Mouse (Mus musculus): ENCODE measurements at regions not wholly inside any gene's neighbourhood (a gene's known extent, or its start where the extent isn't known, plus 50 kb on each side); places are given as distances from the start of the nearest gene placed in this dataset.

DNA sequence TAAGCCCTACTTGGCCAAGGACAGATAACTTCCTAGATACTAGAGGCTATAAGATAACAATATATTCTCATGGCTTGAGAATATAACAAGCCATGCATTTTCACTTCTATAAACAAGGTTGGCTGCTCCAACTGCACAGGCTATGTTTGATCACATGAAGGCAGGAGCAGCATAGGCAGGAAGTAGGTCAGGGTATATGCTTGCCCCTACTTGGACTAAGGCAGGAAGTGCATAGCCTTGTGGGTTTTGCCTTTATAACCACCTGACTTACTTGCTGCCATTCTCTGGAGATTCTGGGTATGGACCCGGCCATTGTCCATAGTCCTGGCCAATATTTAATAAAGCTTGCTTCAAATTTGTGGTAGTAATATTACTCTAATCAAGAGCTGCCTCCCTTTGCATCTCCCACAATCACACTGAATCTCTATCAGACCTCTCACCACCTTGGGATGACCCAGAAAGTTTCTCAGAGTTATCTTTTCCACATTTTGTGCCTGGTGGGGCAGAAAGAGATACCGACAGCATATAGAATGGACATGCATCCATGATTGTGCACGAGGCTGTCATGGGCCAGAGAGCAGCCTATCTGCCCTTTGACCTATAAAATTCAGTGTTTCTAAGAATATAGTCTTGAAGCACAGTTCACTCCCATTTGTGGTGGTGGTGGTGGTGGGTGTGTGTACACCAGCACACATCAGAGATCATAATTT lies 193.7 kb upstream of the Klf3 start:
- no peak for DNase-seq (ENCODE audit: low spot score)

DNA sequence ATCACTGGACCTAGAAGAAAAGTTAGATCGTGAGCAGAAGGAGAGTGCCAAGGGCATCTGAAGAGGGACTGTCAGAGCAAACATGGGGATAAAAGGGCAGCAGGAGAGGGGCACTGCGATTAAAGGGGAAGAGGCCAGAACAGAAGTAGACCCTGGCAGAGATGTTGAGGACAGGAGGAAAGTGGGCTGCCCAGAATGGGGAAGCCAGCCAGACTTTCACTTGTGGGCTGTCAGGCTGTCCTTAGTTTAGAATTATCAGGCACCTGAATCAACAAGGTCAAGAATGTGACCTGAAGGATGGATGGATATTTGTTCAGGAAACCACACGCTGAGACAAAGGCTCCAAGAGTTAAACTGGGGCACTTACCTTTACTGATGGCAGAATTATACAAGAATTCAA lies 193.0 kb upstream of the Klf3 start:
- DNase-seq (ENCODE audit: low spot score) = no peak

DNA sequence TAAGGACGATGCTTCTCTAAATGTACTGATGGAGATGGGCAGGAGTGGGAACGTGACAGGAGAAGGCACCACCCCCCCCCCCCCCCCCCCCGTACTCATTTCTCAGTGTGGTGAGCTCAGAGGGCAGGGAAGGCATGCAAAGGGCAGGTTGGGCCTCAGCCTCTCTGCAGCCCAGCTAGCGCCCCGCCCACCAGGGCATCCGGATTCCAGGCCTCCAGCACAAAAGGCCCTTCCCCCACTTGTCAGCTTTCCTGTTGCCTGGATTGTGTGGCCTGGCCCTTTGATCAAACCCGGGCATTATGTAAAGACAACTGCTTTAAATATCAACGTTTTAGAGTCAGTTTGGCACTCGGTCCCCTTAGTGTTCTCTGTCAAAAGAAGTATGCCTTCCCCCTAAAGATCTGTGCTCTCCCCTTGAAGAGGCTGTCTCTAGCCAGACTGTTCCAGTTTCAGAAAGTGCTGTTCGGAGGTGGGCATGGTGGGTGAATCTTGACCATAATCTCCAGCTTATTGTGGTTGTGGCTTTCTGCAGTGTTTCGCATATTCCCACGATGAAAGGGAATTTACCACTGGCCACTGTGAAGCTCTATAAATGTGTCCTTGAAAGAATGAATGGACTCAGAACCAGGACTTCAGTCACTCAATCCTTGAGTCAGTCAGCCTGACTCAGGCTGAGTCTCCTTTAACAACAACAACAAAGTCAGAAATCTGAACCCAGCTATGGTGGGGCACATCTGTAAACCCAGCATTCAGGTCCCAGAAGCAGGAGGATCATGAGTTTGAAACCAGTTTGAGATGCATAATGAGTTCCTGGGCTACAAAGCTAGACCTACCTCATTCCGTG lies 192.4 kb upstream of the Klf3 start:
- DNase-seq (ENCODE audit: low spot score) = peak; percentile 81

DNA sequence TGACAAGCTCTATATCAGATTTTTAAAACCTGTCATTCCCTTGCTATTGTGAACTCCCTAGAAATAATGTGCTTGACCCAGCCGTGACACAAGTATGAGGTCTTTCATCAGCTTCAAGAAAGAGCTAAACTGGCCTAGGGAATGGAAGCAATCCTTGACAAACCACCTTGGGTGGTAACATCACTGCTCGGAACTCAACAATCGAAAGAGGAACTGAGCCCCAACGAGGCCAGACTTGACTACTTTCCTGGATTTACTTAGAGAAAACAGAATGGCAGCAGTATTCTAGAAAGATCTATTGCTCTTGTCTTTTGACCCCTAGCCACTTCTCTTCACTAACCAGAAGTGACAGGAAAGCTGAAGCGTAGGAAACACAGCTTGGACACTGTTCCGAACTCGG lies 191.2 kb upstream of the Klf3 start:
- DNase-seq (ENCODE audit: low spot score) = no peak

DNA sequence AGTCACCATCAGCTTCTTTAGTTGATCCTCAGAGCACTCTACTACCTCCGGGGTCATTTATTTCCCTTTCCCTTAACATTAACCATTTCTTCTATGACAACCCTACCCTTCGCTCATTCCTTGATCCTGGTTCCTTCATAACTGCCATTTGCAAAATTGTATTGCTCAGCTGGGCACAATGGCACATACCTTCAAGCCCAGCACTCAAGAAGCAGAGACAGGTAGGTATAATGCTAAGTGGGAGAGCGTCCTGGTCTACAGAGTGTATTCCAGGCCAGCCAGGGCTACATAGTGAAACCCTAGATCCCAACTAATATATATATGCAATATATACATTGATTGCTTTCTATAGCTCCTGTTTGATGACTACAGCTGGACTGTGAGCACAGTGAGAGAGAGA lies 189.5 kb upstream of the Klf3 start:
- no peak for DNase-seq (ENCODE audit: low spot score)

DNA sequence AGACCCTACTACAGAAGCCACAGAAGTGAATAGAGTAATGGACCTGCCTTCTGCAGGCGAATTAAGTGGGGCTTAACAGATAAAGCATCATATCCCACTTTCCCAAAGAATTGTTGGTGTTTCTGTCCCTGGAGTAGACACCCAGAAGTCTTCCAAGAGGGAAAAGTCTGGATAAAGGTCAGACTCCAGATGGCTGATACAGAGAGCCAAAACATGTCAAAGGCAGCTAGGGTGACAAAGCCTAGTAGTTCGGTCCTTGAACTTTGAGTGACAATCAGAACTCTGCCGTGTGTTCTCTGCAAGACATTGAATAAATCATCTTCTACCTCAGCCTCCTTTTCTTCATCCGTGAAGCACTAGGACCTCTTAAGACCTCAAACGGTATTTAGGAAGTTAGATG lies 185.1 kb upstream of the Klf3 start:
- no peak for DNase-seq (ENCODE audit: low spot score)

DNA sequence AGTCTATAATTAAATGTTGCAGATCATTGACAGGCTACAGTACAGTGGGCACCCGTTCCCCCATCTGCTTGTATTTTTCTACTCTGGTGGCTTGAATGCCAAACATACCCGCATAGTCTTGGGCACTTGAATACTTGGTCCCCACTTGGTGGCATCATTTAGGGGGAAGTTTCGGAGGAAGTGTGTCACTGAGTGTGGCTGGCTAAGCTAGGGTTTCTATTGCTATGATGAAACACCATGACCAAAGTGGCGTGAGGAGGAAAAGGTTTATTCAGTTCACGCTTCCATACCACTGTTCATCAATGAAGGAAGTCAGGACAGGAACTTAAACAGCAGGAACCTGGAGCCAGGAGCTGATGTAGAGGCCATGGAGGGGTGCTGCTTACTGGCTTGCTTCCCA lies 183.4 kb upstream of the Klf3 start:
- DNase-seq (ENCODE audit: low spot score) = no peak

DNA sequence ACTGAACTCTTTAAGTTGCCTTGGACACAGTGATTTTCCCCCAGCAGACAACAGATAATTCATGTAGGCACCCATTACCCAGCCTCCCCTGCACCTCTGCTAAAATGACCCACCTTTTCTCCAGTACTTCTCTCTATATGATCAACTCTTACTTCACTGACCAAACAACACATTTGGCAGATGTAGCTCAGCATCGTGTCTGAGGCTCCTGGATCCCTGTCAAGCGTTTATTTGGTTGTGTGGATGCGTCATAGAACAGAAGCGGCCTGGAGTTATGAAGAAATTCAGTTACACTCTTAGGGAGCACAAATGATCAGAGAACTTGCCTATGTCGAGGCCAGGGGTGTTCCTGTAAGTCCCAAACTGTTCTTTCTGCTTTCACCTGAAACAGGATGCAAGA lies 182.5 kb upstream of the Klf3 start:
- DNase-seq (ENCODE audit: low spot score) = no peak

DNA sequence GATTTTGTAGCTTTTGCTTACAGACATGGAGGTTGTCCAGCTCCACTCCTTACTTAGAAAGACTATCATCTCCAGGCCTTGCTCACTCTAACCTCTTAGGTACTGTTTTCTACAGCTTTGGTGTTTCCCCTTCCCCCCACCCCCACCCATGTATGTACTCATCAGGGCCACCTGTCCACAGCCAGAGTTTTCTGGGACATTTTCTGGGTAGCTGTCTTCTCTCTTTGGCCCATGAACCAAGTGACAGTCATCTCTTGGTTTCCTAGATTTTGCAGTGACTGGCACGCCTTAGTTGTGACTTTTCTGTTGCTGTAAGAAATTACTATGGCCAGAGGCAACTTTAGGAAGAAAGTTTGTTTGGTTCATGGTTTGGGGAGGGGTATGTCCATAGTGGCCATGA lies 181.8 kb upstream of the Klf3 start:
- DNase-seq (ENCODE audit: low spot score) = no peak

DNA sequence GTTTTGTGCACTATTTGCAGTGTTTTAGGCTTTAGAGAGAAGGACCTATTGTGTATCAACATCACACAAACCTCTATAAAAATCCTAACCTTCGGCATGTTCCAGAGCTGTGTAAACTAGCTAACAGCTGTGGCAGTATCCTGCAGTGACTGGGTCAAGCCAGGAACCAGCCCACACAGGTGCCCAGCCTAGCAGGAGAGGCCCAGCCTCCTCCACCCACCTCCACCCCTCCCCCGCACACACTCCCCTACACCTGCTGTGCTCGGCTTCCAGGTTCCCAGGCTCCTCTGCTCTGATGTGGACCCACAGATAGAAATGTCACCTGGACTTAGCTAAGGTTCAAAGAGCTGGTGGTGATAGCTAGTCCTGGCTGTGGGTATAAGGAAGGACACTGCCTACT lies 179.5 kb upstream of the Klf3 start:
- no peak for DNase-seq (ENCODE audit: low spot score)

DNA sequence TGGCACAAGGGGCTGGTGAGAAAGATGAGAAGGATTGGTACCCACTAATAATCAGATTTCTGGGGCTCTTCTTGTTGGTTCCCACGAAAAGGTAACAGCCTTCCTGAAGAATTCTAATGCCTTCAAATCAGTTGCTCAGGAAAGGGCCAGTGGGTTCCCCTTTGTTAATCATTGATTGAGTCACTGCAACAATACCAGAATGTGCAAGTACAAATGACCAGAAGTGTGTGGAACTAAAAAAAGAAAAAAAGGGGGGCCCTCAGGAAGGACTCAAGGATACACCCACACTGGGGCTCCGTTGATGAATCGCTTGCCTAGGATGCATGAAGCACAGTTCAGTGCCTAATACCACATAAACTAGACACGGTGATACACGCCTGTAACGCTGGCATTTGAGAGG lies 179.0 kb upstream of the Klf3 start:
- no peak for DNase-seq (ENCODE audit: low spot score)

DNA sequence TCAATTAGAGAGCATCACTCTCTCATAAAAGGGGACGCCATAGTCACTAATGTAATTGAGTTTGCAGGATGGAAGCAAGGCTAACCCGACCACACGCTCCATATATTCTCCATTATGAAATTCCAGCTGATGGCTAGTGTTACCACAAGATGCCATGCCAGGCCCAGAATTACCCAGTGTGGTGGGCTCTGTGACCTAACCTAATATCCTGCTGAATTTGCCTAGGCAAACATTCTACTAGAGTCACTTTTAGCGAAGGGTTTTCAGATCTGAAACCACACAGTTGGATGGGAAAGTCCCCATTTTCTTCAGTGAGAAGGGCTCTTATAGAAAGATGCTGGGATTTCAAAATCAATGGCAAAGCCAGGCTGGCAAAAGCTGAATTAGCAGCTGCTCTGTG lies 177.8 kb upstream of the Klf3 start:
- DNase-seq (ENCODE audit: low spot score) = no peak

DNA sequence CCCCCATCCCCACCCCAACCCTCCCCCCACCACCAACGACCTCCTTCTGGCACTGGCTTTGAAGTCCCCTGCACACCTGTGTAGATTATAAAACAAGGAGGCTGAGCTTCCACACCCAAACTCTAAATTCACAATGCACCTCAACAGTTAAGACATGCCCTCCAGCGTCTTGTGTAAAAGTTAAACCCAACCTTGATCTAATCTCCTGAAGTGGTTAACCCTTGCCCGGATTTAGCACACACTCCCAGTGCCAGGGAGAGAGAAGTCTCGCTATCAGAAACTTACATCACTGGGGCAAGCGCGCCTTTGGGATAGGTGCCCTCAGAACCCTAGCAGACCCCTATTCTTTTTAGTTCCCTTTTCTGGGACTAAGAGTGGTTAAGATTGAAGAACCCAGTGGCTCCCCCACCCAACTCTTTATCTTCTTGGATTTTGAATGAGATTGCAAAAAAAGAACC lies 177.3 kb upstream of the Klf3 start:
- DNase-seq (ENCODE audit: low spot score) = no peak

DNA sequence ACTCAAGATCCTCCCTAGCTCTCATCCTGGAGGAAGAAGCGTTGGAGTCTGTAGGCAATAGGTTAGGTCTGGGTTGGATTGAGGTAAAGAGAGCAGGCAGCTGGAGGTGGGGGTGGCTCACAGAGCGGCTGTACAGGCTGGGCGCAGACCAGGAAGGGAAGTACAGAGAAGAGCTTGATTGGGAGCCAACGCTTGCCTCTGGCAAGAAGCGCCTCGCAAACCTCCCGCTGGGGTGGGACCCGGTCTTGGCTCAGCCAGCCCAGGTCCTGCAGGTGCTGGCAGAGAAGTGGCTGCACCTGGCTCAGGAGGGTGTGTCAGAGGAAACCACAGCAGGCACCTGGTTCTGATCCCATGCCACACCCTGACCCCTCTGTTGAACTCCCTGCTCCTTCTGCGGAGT lies 176.8 kb upstream of the Klf3 start:
- DNase-seq (ENCODE audit: low spot score) = peak; percentile 76

DNA sequence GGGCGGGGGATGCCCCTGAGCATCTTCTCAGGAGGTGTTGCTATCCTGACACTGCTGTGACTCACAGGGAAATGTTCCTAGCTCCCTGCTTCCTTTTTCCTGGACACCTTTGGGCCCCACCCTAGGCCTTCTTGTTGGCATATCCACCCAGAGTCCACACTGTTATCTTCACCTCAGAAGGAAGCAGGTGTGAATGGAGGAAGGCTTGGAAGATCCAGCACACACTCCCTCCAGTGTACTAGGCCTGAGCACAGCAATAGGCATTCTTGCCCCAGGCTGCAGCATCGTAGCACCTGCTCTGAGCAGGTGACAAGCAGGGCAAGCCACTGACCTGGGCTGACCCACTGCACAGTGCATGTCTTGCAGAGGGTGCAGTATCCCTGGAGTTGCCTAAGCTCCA lies 172.6 kb upstream of the Klf3 start:
- no peak for DNase-seq (ENCODE audit: low spot score)

DNA sequence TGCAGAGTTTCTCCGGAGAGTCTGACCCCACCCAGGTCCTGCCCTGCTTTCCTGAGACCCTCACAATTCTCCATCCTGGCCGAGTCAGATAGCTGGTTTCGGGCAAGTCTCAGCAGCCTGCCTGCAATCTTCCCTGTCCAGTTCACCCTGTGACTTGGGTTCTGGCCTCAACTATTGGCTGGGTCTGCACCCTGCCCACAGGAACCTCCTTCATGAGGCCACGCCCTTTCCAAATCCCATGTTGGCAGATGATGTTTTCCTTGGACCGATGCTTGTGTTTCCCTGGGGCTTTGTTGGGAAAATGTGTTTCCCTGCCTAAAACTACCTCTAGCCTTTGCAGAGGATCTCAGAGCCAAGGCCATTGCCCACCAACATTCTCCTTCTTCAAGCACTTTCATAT lies 171.0 kb upstream of the Klf3 start:
- DNase-seq (ENCODE audit: low spot score) = no peak

DNA sequence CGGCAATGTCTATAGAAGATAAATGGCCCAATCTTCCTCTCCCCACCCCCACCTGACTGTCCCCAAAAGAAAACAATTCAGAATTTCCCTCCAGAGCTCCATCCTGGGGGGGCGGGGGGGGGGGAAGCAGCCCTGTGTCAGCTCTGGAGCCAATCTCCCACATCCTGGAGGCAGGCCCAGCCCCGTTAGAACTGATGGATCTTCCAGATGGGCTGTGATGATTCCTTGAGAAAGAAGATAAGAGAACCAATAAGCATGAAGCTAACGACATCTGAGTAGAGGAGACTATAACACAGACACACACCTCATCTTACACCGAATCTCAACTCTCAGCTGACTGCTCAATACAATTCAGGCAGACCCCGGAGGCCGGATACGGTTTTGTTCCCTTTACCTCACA lies 169.2 kb upstream of the Klf3 start:
- DNase-seq (ENCODE audit: low spot score) = no peak

DNA sequence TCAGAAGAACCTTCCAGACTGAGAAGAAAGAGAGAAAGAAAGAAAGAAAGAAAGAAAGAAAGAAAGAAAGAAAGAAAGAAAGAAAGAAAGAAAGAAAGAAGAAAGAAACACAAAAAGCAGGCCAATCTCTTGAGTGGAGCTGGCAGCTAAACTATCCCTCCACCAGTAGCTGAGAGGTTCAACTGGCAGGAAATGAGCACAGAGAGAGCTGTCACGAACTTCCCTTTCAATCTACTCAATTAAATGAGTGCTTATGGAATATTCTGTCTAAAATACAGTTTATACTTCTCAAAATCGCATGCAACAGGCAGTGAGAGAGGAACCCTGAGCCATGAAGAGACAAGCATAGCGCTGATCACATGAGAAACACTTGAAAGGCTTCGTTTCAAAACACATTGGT lies 168.5 kb upstream of the Klf3 start:
- no peak for DNase-seq (ENCODE audit: low spot score)

DNA sequence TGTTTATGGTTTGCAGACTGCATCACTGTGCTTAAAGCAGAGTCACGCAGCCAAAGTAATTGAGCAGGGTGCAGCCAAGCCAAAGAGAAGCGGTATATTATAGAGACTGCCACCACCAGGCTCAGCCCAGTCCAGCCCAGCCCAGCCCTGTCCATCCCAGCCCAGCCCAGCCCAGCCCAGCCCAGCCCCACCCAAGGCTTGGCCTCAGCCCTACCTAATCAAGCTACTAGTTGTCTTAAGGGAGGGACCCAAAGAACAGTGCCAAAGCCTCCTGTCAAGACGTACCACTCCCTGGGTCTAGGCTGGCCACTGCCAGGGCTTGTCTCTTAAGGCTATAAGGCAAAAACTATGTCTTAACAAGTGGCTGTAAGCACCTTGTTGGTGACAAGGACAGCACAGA lies 166.9 kb upstream of the Klf3 start:
- DNase-seq (ENCODE audit: low spot score) = no peak

DNA sequence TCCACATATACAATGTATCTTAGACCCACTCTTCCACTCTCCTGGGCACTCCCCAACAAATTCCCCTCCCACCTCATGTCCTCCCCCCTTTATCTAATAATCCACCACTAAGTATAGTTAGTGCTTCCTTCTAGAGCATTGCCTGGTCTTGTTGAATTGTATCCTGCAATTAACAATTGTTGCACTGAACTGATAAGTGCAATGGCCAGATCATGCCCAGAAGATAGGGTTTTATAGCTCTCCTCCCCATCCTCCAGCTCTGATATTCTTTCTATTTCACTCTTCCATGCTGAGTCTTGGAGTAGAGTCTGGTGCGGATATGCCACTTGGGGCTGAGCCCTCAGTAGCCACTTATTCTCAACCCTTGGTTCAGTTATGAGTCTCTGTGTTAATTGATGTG lies 159.6 kb upstream of the Klf3 start:
- DNase-seq (ENCODE audit: low spot score) = no peak

DNA sequence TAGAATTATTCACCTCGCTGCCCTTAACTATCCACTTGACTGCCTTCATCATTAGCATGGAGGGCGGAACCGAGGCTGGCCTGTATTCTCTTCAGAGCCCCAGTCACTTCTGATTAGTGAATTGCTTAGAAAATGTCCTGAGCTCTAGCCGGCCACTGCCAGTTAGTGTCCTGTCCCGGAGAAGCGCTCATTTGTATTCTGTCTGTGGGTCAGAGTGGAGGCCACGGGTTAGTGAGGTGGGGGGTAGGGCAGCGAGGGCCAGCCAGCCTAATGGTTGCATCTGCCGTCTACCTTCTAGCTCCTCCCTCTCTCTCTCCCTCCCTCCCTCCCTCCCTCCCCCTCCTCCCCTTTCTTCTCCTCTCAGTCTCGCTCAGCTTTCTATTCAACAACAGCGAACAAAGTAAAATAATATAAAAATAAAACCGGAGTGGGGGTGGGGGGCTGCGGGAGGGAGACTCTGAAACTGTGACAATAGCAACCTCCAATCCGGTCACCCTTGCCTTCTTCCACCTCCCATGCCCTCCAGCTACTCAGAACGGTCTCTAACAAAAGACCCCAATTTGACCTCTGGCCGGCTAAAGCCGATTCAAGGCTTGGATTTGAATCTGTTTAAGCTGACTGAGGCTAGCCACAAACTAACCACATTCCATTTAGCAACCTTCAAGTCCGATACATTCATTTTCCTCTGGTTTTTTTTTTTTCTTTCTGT lies 155.6 kb upstream of the Klf3 start:
- no peak for DNase-seq (ENCODE audit: low spot score)

DNA sequence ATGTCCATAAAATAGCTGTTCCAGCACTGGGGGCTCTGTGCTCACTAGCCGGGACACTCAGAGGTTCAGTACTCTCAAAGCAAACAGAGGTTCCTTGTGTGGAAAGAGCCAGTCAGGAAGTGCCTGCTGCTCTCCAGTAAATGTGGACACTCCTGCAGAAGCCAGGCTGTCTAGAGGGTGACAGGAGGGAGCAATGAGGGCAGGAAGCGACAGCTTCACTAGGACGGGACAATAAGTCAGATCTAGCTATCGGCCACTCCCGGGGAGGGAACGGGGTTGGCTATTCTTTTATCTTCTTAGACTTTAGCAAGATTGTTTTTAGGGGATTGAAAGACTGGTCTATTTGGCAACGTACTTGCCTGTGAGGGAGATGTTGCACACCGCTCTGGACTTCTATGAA lies 154.7 kb upstream of the Klf3 start:
- no peak for DNase-seq (ENCODE audit: low spot score)

DNA sequence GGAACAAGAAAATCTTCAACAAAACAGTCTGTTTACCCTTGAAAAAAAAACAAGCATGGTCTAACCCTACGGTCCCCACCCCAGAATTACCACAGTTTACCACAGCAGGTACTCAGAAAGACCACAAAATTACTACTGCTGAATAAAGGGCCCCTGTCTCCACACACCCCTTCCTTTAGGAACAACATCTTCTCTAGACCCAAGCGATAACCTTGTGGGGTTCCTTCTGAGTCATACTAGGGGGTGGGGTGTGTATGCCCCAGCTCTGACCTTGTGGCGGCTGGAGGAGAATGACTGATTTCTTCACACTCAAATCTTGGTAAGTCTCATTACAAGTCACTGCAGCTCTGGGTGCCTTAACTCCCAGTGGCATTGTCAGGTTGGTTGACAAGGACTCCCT lies 151.8 kb upstream of the Klf3 start:
- no peak for DNase-seq (ENCODE audit: low spot score)
